Mouse (Mus musculus): ENCODE measurements around the gene Vsir.

DNA sequence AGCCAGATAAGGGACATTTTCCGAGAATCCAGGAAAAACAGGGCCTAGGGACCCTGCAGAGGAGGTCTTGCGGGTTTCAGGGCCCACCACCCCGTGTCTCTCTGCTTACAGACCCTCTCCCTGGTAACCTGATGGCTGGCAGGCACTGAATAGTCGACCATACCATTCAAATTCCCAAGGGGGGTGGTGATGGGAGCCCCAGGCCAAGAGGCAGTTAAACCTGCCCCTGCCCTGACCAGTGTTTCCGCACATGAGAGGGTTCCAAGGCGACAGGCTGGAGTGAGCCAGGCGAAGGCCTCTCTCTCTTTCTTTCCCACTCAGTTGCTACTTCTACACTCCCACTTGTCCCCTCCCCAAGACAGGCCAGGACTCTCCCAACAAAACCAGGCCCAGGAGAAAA lies 52.8 kb downstream of the Vsir start, which contains the start of gene Gm17455:
- TF ChIP-seq POLR2A (IDR thresholded peaks at IDR 0.05; ENCODE audit: low read depth, low read length) (no peak), CTCF (IDR thresholded peaks at IDR 0.05; ENCODE audit: extremely low read depth, insufficient read depth, insufficient read length, insufficient replicate concordance) (no peak)

Measured in spleen, adult 2 months (tissue).